In genomic region chr15:27888153-27888552, GRCm38 (mm10) we compare ENCODE assay signal across 15 mouse cellular contexts.
A peak's percentile ranks its signal among the peaks of the same experiment; 100 is the strongest.
DNase-seq lines count a peak whose midpoint lies in the region; ATAC-seq and TF ChIP-seq lines count a peak whose summit lies in the region.
"Had no signal": no experiment of that assay in that cellular context is flagged by ENCODE, and none has a peak within 500 bp of the region (broad histone marks: within the 10 kb centered on the region; RNA-seq: fewer than 3 reads in every experiment).

No protein-coding gene starts in this region.

- peak; percentile 16 for DNase-seq in hindbrain, embryonic 11.5 days (ENCODE audit: low spot score)
- DNase-seq in lung, embryonic 14.5 days = no peak
- no peak for DNase-seq in lung, postnatal 25 days (ENCODE audit: low spot score)
- peak; percentile 48 for DNase-seq in R1 (ENCODE audit: low read depth, low spot score)
- DNase-seq in retina, postnatal 1 day = peak; percentile 37
- DNase-seq in ovary, adult 18-20 months (ENCODE audit: low spot score) = no peak
- DNase-seq: adrenal gland, adult 2 months; cerebellum, postnatal 14 days; kidney, adult 11 months; lung, postnatal 14 days had no signal

- TF ChIP-seq CTCF in lung, embryonic 14.5 days (IDR thresholded peaks at IDR 0.05; ENCODE audit: low read depth) = peak; percentile 56

- H3K9ac ChIP-seq in hindbrain, embryonic 11.5 days (ENCODE audit: low read depth, low read length) = no peak overlapping the region
- H3K9ac ChIP-seq in hindbrain, embryonic 16.5 days (ENCODE audit: low read depth, low read length) = no peak overlapping the region
- no peak overlapping the region for H3K9ac ChIP-seq in lung, embryonic 14.5 days
- H3K9ac ChIP-seq: forebrain, embryonic 12.5 days; midbrain, embryonic 13.5 days; neural tube, embryonic 12.5 days had no signal

- H3K27me3 ChIP-seq in hindbrain, embryonic 11.5 days (ENCODE audit: control insufficient read depth, insufficient read depth, low read length) = no peaks in the 10 kb centered on the region
- no peaks in the 10 kb centered on the region for H3K27me3 ChIP-seq in hindbrain, embryonic 16.5 days (replicated peaks; ENCODE audit: control insufficient read depth, insufficient read depth, low read length)
- no peaks in the 10 kb centered on the region for H3K27me3 ChIP-seq in lung, embryonic 14.5 days (ENCODE audit: insufficient read depth, low read length)
- H3K27me3 ChIP-seq: forebrain, embryonic 12.5 days; midbrain, embryonic 13.5 days; neural tube, embryonic 12.5 days had no signal

- WGBS in hindbrain, embryonic 11.5 days = 74% methylated on average over 13 of the region's 13 CpGs
- 59% methylated on average over 13 of the region's 13 CpGs for WGBS in hindbrain, embryonic 16.5 days
- WGBS in lung, embryonic 14.5 days = 60% methylated on average over 13 of the region's 13 CpGs

- no peaks in the 10 kb centered on the region for H3K4me1 ChIP-seq in hindbrain, embryonic 11.5 days (replicated peaks; ENCODE audit: control insufficient read depth, insufficient read depth, low read length)
- no peaks in the 10 kb centered on the region for H3K4me1 ChIP-seq in hindbrain, embryonic 16.5 days (ENCODE audit: control insufficient read depth, insufficient read depth, low read depth, low read length)
- H3K4me1 ChIP-seq in lung, embryonic 14.5 days (ENCODE audit: insufficient read depth) = no peaks in the 10 kb centered on the region
- H3K4me1 ChIP-seq: neural tube, embryonic 12.5 days had no signal

- H3K9me3 ChIP-seq in hindbrain, embryonic 11.5 days (ENCODE audit: control insufficient read depth, low read length) = no peaks in the 10 kb centered on the region
- H3K9me3 ChIP-seq in hindbrain, embryonic 16.5 days (ENCODE audit: control insufficient read depth, low read length) = no peaks in the 10 kb centered on the region
- H3K9me3 ChIP-seq in lung, embryonic 14.5 days (ENCODE audit: low read depth, low read length) = no peaks in the 10 kb centered on the region
- H3K9me3 ChIP-seq: forebrain, embryonic 12.5 days; heart, embryonic 10.5 days; midbrain, embryonic 13.5 days; neural tube, embryonic 12.5 days had no signal

- H3K4me3 ChIP-seq in hindbrain, embryonic 11.5 days (ENCODE audit: low read depth, low read length) = no peak overlapping the region
- H3K4me3 ChIP-seq in hindbrain, embryonic 16.5 days (ENCODE audit: low read length) = no peak overlapping the region
- no peak overlapping the region for H3K4me3 ChIP-seq in lung, embryonic 14.5 days (ENCODE audit: low read depth, low read length)
- H3K4me3 ChIP-seq: forebrain, embryonic 12.5 days; heart, embryonic 10.5 days; midbrain, embryonic 13.5 days; neural tube, embryonic 12.5 days had no signal

- H3K27ac ChIP-seq in hindbrain, embryonic 11.5 days (ENCODE audit: low read depth, low read length) = no peak overlapping the region
- no peak overlapping the region for H3K27ac ChIP-seq in hindbrain, embryonic 16.5 days (ENCODE audit: low read depth, low read length)
- no peak overlapping the region for H3K27ac ChIP-seq in lung, embryonic 14.5 days (ENCODE audit: low read depth)
- H3K27ac ChIP-seq: forebrain, embryonic 12.5 days; heart, embryonic 10.5 days; midbrain, embryonic 13.5 days; neural tube, embryonic 12.5 days had no signal

- no peak overlapping the region for H3K4me2 ChIP-seq in hindbrain, embryonic 11.5 days (replicated peaks; ENCODE audit: low read depth, low read length)
- no peak overlapping the region for H3K4me2 ChIP-seq in hindbrain, embryonic 16.5 days (ENCODE audit: low read length)
- H3K4me2 ChIP-seq in lung, embryonic 14.5 days = no peak overlapping the region
- H3K4me2 ChIP-seq: forebrain, embryonic 12.5 days; midbrain, embryonic 13.5 days; neural tube, embryonic 12.5 days had no signal

- ATAC-seq in hindbrain, embryonic 11.5 days (ENCODE audit: low FRiP score) = no peak
- ATAC-seq in hindbrain, embryonic 16.5 days = no peak
- ATAC-seq in lung, embryonic 14.5 days (ENCODE audit: insufficient read depth) = no peak
- ATAC-seq: midbrain, embryonic 13.5 days had no signal

- 0 out of 2 replicates have a peak, but pooled peaks cover 4% of the 10 kb centered on the region for H3K36me3 ChIP-seq in hindbrain, embryonic 11.5 days (ENCODE audit: control insufficient read depth, insufficient read depth, low read length)
- H3K36me3 ChIP-seq in hindbrain, embryonic 16.5 days (ENCODE audit: control insufficient read depth, insufficient read depth, low read length) = peaks cover 6% of the 10 kb centered on the region; the same call in 1 of the 2 replicates
- H3K36me3 ChIP-seq in lung, embryonic 14.5 days (ENCODE audit: insufficient read depth) = peaks cover 50% of the 10 kb centered on the region

Comparison
In these comparisons a context has a peak if more than half of its experiments do, and no peak if none do; other contexts are left out.
1. DNase-seq: peak in hindbrain, embryonic 11.5 days (single experiment), R1 (single experiment) and retina, postnatal 1 day (single experiment); none in lung, embryonic 14.5 days (single experiment), lung, postnatal 25 days (single experiment) and ovary, adult 18-20 months (single experiment).